Mouse (Mus musculus) heart, postnatal 36 days (tissue): ENCODE data around the gene Noct. TPM values are rescaled to one million over a fixed set of nuclear protein-coding genes. Genes with fewer than 3 reads are reported as not detected.
A peak's percentile ranks its signal among the peaks of the same experiment; 100 is the strongest.

Experiments used
- DNase-seq, 2 experiments: peaks; one replicate each; pipeline ENCODE4 v3.0.0; 2021 to 2022
- intact Hi-C: fragments of 180-260 bp; cut with DNase I; formaldehyde crosslinking; loops from one replicate; pipeline ENCODE4 v1.15.1; 2025
- total RNA-seq, 2 experiments: library from RNA; stranded (reverse); gene quantifications; 2 replicates each; pipeline ENCODE4 v1.2.3; 2021

The Noct gene
- total RNA-seq, 2 experiments from 2014 or later: 33.6 to 35.1 TPM

DNA sequence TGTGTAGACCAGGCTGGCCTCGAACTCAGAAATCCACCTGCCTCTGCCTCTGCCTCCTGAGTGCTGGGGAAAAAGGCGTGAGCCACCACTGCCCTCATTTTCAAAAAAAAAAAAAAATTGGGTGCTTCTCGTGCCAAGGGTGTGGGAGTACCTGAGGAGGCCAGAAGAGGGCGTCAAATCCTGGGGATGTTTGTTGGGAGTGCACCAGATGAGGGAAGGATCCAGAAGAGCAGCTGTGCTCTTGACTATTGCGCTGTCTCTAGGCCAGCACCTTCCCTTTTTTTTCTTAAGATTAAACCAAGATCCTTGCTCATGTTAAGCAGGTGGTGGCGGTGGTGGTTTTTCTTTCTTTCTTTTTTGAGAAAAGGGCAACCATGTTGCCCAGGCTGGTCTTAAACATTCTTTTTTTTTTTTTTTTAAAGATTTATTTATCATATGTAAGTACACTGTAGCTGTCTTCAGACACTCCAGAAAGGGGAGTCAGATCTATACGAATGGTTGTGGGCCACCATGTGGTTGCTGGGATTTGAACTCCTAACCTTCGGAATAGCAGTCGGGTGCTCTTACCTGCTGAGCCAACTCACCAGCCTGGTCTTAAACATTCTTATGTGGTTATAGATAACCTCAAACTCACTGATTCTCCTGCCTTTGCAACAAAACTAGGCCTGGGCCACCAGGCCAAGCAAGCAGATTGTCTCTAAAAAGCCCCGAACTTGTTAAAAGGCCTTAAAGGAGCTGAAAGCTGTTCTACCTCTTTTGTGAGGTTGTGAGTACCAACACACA is 4.0 kb downstream of the Noct start:
- intact Hi-C loops: loop anchor here (5.0 kb wide), 1 partner anchor 179 kb away; the partner anchor contains the start of gene Ndufc1
- DNase-seq: peak; percentile 56 to 67

GRCm38 (mm10) chr3:51228821-51229205 is 4.6 kb downstream of the Noct start:
- intact Hi-C loops: loop anchor here (5.0 kb wide), 1 partner anchor 178 kb away; the partner anchor contains the start of gene Ndufc1
- no peak for DNase-seq

DNA sequence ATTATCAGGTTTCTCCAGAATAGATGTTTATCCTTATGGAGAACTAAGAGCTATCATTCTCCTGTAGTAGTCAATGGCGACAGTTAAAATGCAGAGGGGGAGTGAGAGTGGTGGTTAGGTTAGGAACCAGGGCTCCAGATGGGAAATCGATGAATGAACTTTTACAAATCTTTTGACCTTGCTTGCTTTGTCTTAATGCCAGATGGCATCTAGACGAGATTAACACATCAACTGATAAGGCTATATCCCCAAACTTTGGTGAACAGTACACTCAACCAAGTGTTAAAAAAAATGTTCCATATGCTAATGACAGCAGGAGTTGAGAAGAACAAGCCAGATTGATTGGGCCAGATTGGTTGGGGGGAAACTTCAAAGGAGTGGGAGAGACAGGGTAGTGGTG is 5.0 kb downstream of the Noct start:
- no peak for DNase-seq
- intact Hi-C loops: loop anchor here (5.0 kb wide), 1 partner anchor 178 kb away; the partner anchor contains the start of gene Ndufc1

- intact Hi-C loops: no loop called here
Measured at GRCm38 (mm10) chr3:51230146-51230835, 6.0 kb downstream of the Noct start.

DNA sequence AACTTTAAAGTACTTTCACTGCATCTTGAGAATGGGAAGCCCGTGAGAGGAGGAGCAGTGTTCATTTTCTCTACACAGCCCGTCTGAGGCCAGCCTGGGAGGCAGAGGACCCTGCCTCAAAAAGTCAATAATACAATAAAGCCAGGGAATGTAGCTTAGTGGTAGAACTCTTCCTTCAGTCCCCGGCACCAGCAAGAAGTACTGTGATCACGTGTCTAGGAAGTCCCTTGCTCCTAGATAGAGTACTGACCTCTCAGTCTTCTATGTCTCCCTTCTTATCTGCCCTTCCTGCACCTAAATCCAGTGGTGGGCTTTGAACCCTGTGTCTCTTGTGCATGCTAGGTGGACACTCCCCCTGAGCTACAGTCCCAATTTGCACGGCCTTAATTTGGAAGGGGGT is 6.6 kb downstream of the Noct start:
- intact Hi-C loops: no loop called here
- no peak for DNase-seq

More at GRCm38 (mm10) chr3:51230146-51230835, 6.0 kb downstream of the Noct start:
- DNase-seq: no peak

GRCm38 (mm10) chr3:51231499-51231898 is 7.3 kb downstream of the Noct start:
- DNase-seq: no peak
- intact Hi-C loops: no loop called here

DNA sequence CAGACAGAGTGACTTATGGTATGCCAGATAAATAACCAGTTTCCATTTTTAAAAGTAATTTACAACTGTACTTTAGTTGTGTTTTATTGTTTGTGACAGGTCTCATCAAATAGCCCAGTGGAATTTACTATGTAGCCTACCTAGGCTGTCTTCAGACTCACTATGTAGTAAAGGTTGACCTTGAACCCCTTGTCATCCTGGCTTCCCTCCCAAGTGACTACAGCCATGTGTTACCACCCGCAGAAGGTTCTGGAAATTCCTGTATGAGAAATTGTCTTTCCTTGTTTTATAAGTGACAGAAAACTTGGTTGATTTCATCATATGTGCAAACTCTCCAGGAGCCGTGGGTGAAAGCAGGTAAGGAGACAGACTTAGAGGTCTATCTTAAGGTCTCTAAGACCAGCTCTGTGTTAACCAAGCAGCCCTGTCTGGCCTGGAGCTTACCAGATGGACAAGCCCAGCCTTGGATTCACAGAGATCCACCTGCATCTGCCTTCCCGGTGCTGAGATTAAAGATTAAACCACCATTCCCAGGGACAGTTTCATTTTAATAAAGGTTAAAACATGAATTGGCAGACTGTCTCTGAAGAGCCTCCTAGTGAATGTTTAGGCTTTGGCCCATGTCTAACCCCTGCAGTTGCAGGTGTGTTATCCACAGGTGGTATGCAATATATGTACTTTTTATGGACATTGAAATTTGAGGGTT is 8.1 kb downstream of the Noct start:
- intact Hi-C loops: no loop called here
- no peak for DNase-seq

DNA sequence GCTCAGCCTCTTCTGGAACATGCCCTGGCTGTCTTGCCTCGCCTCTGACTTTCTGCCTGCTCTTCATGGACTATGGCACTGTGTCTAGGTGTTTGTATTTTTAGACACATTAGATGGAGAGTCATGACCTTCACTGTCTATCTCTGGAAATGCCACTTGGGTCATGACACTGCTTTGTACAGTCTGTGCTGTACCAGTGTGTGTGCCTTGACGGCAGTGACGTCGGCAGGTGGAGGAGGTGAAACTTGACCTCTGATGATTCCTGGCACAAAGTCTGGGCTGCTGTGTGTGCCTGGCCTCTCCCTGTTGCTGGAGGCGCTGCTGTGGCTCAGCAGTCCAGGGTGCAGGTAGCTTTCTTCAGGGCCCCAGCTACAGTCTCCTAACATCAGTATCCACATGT is 9.2 kb downstream of the Noct start:
- peak; percentile 47 to 60 for DNase-seq
- intact Hi-C loops: no loop called here

DNA sequence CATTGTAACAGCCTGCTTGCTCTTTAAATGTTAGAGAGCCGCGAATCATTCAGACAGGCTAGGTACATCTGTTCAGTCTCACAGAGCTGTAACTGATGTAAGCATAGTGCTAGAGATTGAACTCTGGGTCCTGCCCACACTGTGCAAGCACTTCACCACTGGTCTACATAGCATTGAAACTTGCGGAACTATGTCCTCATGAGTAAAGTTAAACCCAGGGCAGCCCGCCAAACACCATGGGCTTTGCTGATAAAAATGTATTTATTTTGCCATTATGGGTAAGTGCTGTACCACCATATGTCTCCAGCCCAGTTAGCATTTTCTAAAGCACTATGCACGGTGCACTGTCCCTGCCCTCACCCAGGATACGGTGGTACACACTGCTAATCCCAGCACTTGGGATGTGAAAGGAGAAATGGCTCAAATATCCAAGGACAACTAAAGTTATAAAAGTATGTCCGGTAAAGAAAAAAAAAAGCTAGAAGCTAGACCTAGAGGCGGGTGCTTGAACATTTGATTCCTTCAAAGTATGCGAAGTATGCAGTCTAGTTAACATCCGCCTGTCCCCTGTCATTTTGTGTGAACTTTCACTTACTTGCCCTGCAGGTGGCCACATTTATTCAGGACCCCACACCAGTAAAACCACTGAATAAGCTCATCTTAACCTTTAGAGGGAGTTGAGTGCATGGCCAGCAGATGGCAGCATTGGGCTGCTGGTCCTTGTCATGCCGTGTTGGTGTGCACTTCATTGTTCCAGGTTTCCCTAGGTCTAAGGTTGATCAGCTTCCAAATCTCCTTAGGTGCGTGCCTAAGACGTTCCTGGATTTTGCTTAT is 9.9 kb downstream of the Noct start:
- peak; percentile 87 to 89 for DNase-seq
- intact Hi-C loops: loop anchor here (1.0 kb wide), 2 partner anchors 119 to 131 kb away; no protein-coding TSS in a partner anchor

DNA sequence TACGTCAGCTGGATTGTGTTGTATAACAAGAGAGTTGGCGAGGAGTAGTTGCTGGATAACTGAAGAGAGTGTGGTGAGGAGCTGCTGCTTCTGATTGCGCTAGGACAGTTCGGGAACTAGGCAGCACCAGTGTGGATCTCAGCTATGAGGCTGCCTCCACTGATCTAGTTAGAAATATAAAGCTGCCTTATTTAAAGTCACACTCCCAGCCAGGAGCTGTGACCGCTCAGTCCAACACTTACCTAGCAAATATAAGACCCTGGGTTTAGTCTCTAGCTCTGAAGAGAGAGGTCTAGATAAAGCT is 10.5 kb downstream of the Noct start:
- DNase-seq: no peak
- intact Hi-C loops: loop anchor here (1.0 to 5.0 kb wide), 3 partner anchors 43 to 131 kb away; no protein-coding TSS in a partner anchor

- DNase-seq: no peak
- intact Hi-C loops: loop anchor here (5.0 kb wide), 1 partner anchor 39 kb away; no protein-coding TSS in a partner anchor
Measured at GRCm38 (mm10) chr3:51238515-51238914, 14.3 kb downstream of the Noct start.

DNA sequence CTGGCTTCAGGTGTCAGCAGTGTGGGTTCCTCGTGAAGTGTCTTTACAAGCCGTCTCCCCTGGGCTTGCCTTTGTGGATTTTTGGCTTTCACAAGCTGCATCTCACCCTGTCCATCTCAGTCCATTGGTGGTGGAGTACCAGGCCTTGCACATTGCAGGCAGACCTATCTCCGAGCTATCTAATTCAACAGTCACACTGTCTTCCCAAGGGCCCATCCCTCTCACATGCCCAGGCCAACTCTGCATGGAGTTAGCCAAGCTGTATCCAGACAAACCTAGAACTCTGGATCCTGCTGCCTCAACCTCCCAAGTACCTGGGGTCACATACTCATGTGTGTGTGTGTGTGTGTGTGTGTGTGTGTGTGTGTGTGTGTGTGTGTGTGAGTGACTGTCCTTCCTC is 15.3 kb downstream of the Noct start:
- intact Hi-C loops: loop anchor here (5.0 kb wide), 1 partner anchor 38 kb away; no protein-coding TSS in a partner anchor
- DNase-seq: no peak

DNA sequence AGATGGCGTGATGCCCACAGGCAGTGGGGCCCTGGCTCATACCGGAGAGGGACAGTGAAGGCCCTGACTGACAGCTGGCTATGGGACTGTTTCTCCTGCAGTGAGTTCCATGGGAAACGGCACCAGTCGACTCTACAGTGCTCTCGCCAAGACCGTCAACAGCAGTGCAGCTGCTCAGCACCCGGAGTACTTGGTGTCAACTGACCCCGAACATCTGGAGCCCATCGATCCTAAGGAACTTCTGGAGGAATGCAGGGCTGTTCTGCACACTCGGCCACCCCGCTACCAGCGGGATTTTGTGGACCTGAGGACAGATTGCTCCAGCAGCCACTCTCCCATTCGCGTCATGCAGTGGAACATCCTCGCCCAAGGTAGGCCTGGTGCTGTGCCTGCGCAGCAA is 23.5 kb downstream of the Noct start:
- intact Hi-C loops: no loop called here
- no peak for DNase-seq

- intact Hi-C loops: no loop called here
- no peak for DNase-seq
Measured at GRCm38 (mm10) chr3:51248600-51248999, 24.4 kb downstream of the Noct start.

GRCm38 (mm10) chr3:51249460-51249859 is 25.2 kb downstream of the Noct start:
- no peak for DNase-seq
- intact Hi-C loops: no loop called here

DNA sequence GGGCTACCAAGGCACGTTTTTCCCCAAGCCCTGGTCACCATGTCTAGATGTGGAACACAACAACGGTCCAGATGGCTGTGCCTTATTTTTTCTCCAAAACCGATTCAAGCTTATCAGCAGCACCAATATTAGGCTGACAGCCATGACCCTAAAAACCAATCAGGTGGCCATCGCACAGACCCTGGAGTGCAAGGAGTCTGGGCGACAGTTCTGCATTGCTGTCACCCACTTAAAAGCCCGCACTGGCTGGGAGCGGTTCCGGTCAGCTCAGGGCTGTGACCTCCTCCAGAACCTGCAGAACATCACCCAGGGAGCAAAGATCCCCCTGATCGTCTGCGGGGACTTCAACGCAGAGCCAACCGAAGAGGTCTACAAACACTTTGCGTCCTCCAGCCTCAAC is 25.6 kb downstream of the Noct start:
- intact Hi-C loops: no loop called here
- no peak for DNase-seq

- intact Hi-C loops: no loop called here
- DNase-seq: no peak
Measured at GRCm38 (mm10) chr3:51251057-51251456, 26.8 kb downstream of the Noct start.

DNA sequence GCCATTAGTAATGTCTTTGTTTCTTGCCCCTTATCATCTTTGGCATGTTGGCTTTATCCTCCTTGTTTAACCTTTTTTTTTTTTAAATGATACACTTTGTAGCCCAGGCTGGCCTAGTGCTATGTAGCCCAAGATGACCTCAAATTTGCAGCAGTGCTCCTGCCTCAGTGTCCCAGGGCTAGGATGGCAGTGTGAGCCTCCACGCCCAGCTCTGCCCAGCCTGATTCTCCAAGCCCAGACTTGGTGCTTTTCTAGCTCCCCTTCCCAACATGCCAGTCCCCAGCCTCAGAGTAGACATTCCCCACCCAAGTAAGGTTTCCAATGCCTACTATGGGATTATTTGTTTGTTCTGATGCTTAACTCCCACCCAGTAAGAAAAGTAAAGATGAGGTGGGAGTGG is 28.0 kb downstream of the Noct start:
- DNase-seq: no peak
- intact Hi-C loops: no loop called here

DNA sequence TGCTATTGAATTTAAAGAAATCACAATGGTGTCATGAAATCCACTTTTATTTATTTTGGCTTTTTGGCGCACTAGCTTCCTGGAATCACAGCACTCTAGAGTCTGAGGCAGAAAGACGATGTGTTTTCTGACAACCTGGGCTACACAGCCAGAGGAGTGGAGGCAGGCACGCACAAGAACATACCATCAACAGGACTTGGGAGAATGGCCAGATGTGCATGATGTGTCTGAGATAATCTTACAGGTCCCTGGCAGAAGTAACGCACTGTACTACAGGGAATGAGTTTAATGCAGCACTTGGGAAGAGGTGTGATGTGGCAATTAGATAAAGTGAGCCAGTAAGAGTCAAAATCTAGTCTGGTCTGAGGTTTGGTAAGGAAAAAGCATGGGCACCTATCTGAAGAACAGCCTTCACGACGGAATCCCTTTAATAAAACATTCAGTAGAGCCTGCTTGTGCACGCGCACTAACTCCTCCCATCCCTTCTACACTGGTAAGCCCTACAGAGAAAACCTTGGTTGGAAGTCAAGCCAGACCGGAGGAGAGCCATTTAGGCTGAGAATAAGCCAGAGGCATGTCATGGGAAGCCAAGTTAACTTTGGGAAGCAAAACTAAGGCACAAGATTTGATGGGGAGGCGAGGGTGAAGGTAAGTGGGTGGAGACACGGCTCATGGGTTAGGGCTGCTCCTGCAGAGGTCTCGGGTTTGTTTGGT is 28.6 kb downstream of the Noct start:
- intact Hi-C loops: no loop called here
- DNase-seq: no peak

DNA sequence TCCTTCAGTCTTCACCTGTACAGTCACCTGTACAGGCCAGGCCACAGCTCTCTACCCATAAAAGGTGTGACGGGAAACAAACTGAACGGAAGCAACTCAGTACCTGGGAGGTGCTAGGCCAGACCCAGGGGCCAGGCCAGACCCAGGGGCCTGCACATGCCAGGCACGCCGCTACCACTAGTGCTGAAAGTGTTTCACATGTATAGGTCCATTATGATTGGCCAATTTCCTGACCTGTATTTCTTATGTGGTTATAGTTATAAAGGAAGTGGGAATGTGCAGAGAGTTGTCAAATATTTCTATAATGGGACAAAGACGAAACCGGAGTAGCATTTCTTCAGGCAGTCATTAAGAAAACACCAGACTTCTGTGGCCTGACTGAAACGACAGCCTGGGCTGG is 30.5 kb downstream of the Noct start:
- DNase-seq: no peak
- intact Hi-C loops: no loop called here
